Mouse (Mus musculus): Measurements from ENCODE around the gene Arfgef3. TPM values are rescaled to one million over a fixed set of nuclear protein-coding genes. Genes with fewer than 3 reads are reported as not detected.

Gene Arfgef3
- polyA plus RNA-seq, 1 experiment from 2014 or later: 0.05 TPM

GRCm38 (mm10) chr10:18661606-18662220 is 82.0 kb downstream of the Arfgef3 start:
- no peak overlapping the region for H3K27ac ChIP-seq (ENCODE audit: low read length)
- H3K9ac ChIP-seq (ENCODE audit: low read depth, low read length): no peak overlapping the region
- H3K4me2 ChIP-seq (ENCODE audit: low read depth, low read length): no peak overlapping the region
- no peaks in the 10 kb centered on the region for H3K27me3 ChIP-seq (ENCODE audit: control insufficient read depth, insufficient read depth, low read depth, low read length)
- 68% methylated on average over 1 of the region's 1 CpGs for WGBS (ENCODE audit: insufficient replicate concordance)
- H3K36me3 ChIP-seq (ENCODE audit: control insufficient read depth, insufficient read depth): no peaks in the 10 kb centered on the region
- no peak for ATAC-seq (ENCODE audit: low read depth)
- H3K9me3 ChIP-seq (replicated peaks; ENCODE audit: control insufficient read depth, low read length): no peaks in the 10 kb centered on the region
- H3K4me1 ChIP-seq (ENCODE audit: control insufficient read depth, low read depth, low read length): no peaks in the 10 kb centered on the region
- H3K4me3 ChIP-seq (ENCODE audit: low read depth, low read length): no peak overlapping the region

- Histone ChIP-seq H3K4me3 (ENCODE audit: low read depth, low read length) (no peak overlapping the region), H3K4me2 (ENCODE audit: low read depth, low read length) (no peak overlapping the region), H3K9ac (ENCODE audit: low read depth, low read length) (no peak overlapping the region), H3K27me3 (ENCODE audit: control insufficient read depth, insufficient read depth, low read depth, low read length) (no peaks in the 10 kb centered on the region), H3K4me1 (ENCODE audit: control insufficient read depth, low read depth, low read length) (no peaks in the 10 kb centered on the region), H3K27ac (ENCODE audit: low read length) (no peak overlapping the region), H3K36me3 (ENCODE audit: control insufficient read depth, insufficient read depth) (no peaks in the 10 kb centered on the region), H3K9me3 (replicated peaks; ENCODE audit: control insufficient read depth, low read length) (no peaks in the 10 kb centered on the region)
- 70% methylated on average over 2 of the region's 2 CpGs for WGBS (ENCODE audit: insufficient replicate concordance)
- ATAC-seq (ENCODE audit: low read depth): no peak
Measured at GRCm38 (mm10) chr10:18660998-18661397, 82.8 kb downstream of the Arfgef3 start.

- no peak for ATAC-seq (ENCODE audit: low read depth)
- no peaks in the 10 kb centered on the region for H3K27me3 ChIP-seq (ENCODE audit: control insufficient read depth, insufficient read depth, low read depth, low read length)
- no peaks in the 10 kb centered on the region for H3K36me3 ChIP-seq (ENCODE audit: control insufficient read depth, insufficient read depth)
- no peak overlapping the region for H3K9ac ChIP-seq (ENCODE audit: low read depth, low read length)
- no peaks in the 10 kb centered on the region for H3K4me1 ChIP-seq (ENCODE audit: control insufficient read depth, low read depth, low read length)
- H3K4me3 ChIP-seq (ENCODE audit: low read depth, low read length): no peak overlapping the region
- H3K27ac ChIP-seq (ENCODE audit: low read length): no peak overlapping the region
- WGBS (ENCODE audit: insufficient replicate concordance): 62% methylated on average over 1 of the region's 1 CpGs
- no peak overlapping the region for H3K4me2 ChIP-seq (ENCODE audit: low read depth, low read length)
- H3K9me3 ChIP-seq (replicated peaks; ENCODE audit: control insufficient read depth, low read length): no peaks in the 10 kb centered on the region
Measured at GRCm38 (mm10) chr10:18657588-18657987, 86.2 kb downstream of the Arfgef3 start.

GRCm38 (mm10) chr10:18647069-18647468 is 96.7 kb downstream of the Arfgef3 start:
- WGBS (ENCODE audit: insufficient replicate concordance): 44% methylated on average over 1 of the region's 1 CpGs
- Histone ChIP-seq H3K4me3 (ENCODE audit: low read depth, low read length) (no peak overlapping the region), H3K9ac (ENCODE audit: low read depth, low read length) (no peak overlapping the region), H3K4me1 (ENCODE audit: control insufficient read depth, low read depth, low read length) (no peaks in the 10 kb centered on the region), H3K9me3 (replicated peaks; ENCODE audit: control insufficient read depth, low read length) (no peaks in the 10 kb centered on the region), H3K27ac (ENCODE audit: low read length) (no peak overlapping the region), H3K4me2 (ENCODE audit: low read depth, low read length) (no peak overlapping the region), H3K27me3 (ENCODE audit: control insufficient read depth, insufficient read depth, low read depth, low read length) (no peaks in the 10 kb centered on the region), H3K36me3 (ENCODE audit: control insufficient read depth, insufficient read depth) (no peaks in the 10 kb centered on the region)
- ATAC-seq (ENCODE audit: low read depth): no peak

- Histone ChIP-seq H3K4me1 (ENCODE audit: control insufficient read depth, low read depth, low read length) (no peaks in the 10 kb centered on the region), H3K9me3 (replicated peaks; ENCODE audit: control insufficient read depth, low read length) (no peaks in the 10 kb centered on the region), H3K9ac (ENCODE audit: low read depth, low read length) (no peak overlapping the region), H3K4me2 (ENCODE audit: low read depth, low read length) (no peak overlapping the region), H3K4me3 (ENCODE audit: low read depth, low read length) (no peak overlapping the region), H3K27me3 (ENCODE audit: control insufficient read depth, insufficient read depth, low read depth, low read length) (no peaks in the 10 kb centered on the region), H3K36me3 (ENCODE audit: control insufficient read depth, insufficient read depth) (no peaks in the 10 kb centered on the region), H3K27ac (ENCODE audit: low read length) (no peak overlapping the region)
- ATAC-seq (ENCODE audit: low read depth): peak; percentile 51
- 60% methylated on average over 10 of the region's 10 CpGs for WGBS (ENCODE audit: insufficient replicate concordance)
Measured at GRCm38 (mm10) chr10:18646035-18646434, 97.7 kb downstream of the Arfgef3 start.

- 67% methylated on average over 1 of the region's 1 CpGs for WGBS (ENCODE audit: insufficient replicate concordance)
- Histone ChIP-seq H3K9me3 (replicated peaks; ENCODE audit: control insufficient read depth, low read length) (no peaks in the 10 kb centered on the region), H3K9ac (ENCODE audit: low read depth, low read length) (no peak overlapping the region), H3K27me3 (ENCODE audit: control insufficient read depth, insufficient read depth, low read depth, low read length) (no peaks in the 10 kb centered on the region), H3K4me3 (ENCODE audit: low read depth, low read length) (no peak overlapping the region), H3K27ac (ENCODE audit: low read length) (no peak overlapping the region), H3K36me3 (ENCODE audit: control insufficient read depth, insufficient read depth) (no peaks in the 10 kb centered on the region), H3K4me2 (ENCODE audit: low read depth, low read length) (no peak overlapping the region), H3K4me1 (ENCODE audit: control insufficient read depth, low read depth, low read length) (no peaks in the 10 kb centered on the region)
- ATAC-seq (ENCODE audit: low read depth): no peak
Measured at GRCm38 (mm10) chr10:18644346-18644745, 99.4 kb downstream of the Arfgef3 start.

GRCm38 (mm10) chr10:18643506-18643905 is 100.2 kb downstream of the Arfgef3 start:
- H3K4me1 ChIP-seq (ENCODE audit: control insufficient read depth, low read depth, low read length): no peaks in the 10 kb centered on the region
- H3K4me3 ChIP-seq (ENCODE audit: low read depth, low read length): no peak overlapping the region
- 61% methylated on average over 3 of the region's 3 CpGs for WGBS (ENCODE audit: insufficient replicate concordance)
- H3K27ac ChIP-seq (ENCODE audit: low read length): no peak overlapping the region
- H3K27me3 ChIP-seq (ENCODE audit: control insufficient read depth, insufficient read depth, low read depth, low read length): no peaks in the 10 kb centered on the region
- no peak for ATAC-seq (ENCODE audit: low read depth)
- no peaks in the 10 kb centered on the region for H3K36me3 ChIP-seq (ENCODE audit: control insufficient read depth, insufficient read depth)
- no peak overlapping the region for H3K9ac ChIP-seq (ENCODE audit: low read depth, low read length)
- no peak overlapping the region for H3K4me2 ChIP-seq (ENCODE audit: low read depth, low read length)
- no peaks in the 10 kb centered on the region for H3K9me3 ChIP-seq (replicated peaks; ENCODE audit: control insufficient read depth, low read length)

GRCm38 (mm10) chr10:18642854-18643253 is 100.9 kb downstream of the Arfgef3 start:
- H3K4me2 ChIP-seq (ENCODE audit: low read depth, low read length): no peak overlapping the region
- WGBS (ENCODE audit: insufficient replicate concordance): 58% methylated on average over 5 of the region's 5 CpGs
- ATAC-seq (ENCODE audit: low read depth): no peak
- H3K36me3 ChIP-seq (ENCODE audit: control insufficient read depth, insufficient read depth): no peaks in the 10 kb centered on the region
- no peak overlapping the region for H3K4me3 ChIP-seq (ENCODE audit: low read depth, low read length)
- no peak overlapping the region for H3K27ac ChIP-seq (ENCODE audit: low read length)
- H3K27me3 ChIP-seq (ENCODE audit: control insufficient read depth, insufficient read depth, low read depth, low read length): no peaks in the 10 kb centered on the region
- no peaks in the 10 kb centered on the region for H3K9me3 ChIP-seq (replicated peaks; ENCODE audit: control insufficient read depth, low read length)
- no peak overlapping the region for H3K9ac ChIP-seq (ENCODE audit: low read depth, low read length)
- no peaks in the 10 kb centered on the region for H3K4me1 ChIP-seq (ENCODE audit: control insufficient read depth, low read depth, low read length)

GRCm38 (mm10) chr10:18640596-18640995 is 103.2 kb downstream of the Arfgef3 start:
- Histone ChIP-seq H3K9ac (ENCODE audit: low read depth, low read length) (no peak overlapping the region), H3K9me3 (replicated peaks; ENCODE audit: control insufficient read depth, low read length) (no peaks in the 10 kb centered on the region), H3K4me1 (ENCODE audit: control insufficient read depth, low read depth, low read length) (no peaks in the 10 kb centered on the region), H3K4me2 (ENCODE audit: low read depth, low read length) (no peak overlapping the region), H3K27ac (ENCODE audit: low read length) (no peak overlapping the region), H3K4me3 (ENCODE audit: low read depth, low read length) (no peak overlapping the region), H3K36me3 (ENCODE audit: control insufficient read depth, insufficient read depth) (no peaks in the 10 kb centered on the region), H3K27me3 (ENCODE audit: control insufficient read depth, insufficient read depth, low read depth, low read length) (no peaks in the 10 kb centered on the region)
- WGBS (ENCODE audit: insufficient replicate concordance): 61% methylated on average over 5 of the region's 5 CpGs
- ATAC-seq (ENCODE audit: low read depth): no peak
